Mouse (Mus musculus) common myeloid progenitor, adult 5-6 weeks (primary cell): Measurements from ENCODE around the gene Ubap1. TPM values are rescaled to one million over a fixed set of nuclear protein-coding genes. Genes with fewer than 3 reads are reported as not detected.
A peak's percentile ranks its signal among the peaks of the same experiment; 100 is the strongest.

Source experiments
- ATAC-seq: replicated peaks from 2 replicates; pipeline ENCODE4 v1.8.0; 2016; ENCODE audit warnings: low read depth, mild to moderate bottlenecking, moderate TSS enrichment, inconsistent platforms; ENCODE audit not compliant: poor library complexity, severe bottlenecking
- total RNA-seq: library from RNA; stranded (forward); fragments of 200-1000, 187-1606 nt; gene quantifications from 2 replicates; pipeline ENCODE4 v1.2.3, GENCODE M21; 2017

The Ubap1 gene
- total RNA-seq, 1 experiment from 2014 or later: 44.8 TPM

GRCm38 (mm10) chr4:41352758-41353157 is 4.0 kb downstream of the Ubap1 start:
- ATAC-seq: no peak

GRCm38 (mm10) chr4:41353265-41353664 is 4.5 kb downstream of the Ubap1 start:
- ATAC-seq: no peak

- no peak for ATAC-seq
These were observed 8.4 kb downstream of the Ubap1 start for GRCm38 (mm10) chr4:41357154-41357553.

- peak; percentile 57; the same call in 1 of the 2 replicates for ATAC-seq
These were observed 9.9 kb downstream of the Ubap1 start for GRCm38 (mm10) chr4:41358669-41359068.

GRCm38 (mm10) chr4:41359358-41359757 is 10.6 kb downstream of the Ubap1 start:
- no peak for ATAC-seq

- ATAC-seq: no peak
These were observed 12.3 kb downstream of the Ubap1 start for GRCm38 (mm10) chr4:41361059-41361458.

GRCm38 (mm10) chr4:41368198-41368597 is 19.4 kb downstream of the Ubap1 start:
- ATAC-seq: peak; percentile 83

- no peak for ATAC-seq
These were observed 21.1 kb downstream of the Ubap1 start for GRCm38 (mm10) chr4:41369702-41370437.

- peak; percentile 77 for ATAC-seq
These were observed 28.8 kb downstream of the Ubap1 start for GRCm38 (mm10) chr4:41377567-41377966.

- ATAC-seq: no peak
These were observed 32.6 kb downstream of the Ubap1 start for GRCm38 (mm10) chr4:41381213-41381950.

- ATAC-seq: no peak
These were observed 37.7 kb downstream of the Ubap1 start for GRCm38 (mm10) chr4:41386412-41386975.

- peak; percentile 61 for ATAC-seq
These were observed 39.1 kb downstream of the Ubap1 start for GRCm38 (mm10) chr4:41387755-41388469.

GRCm38 (mm10) chr4:41388616-41389015 is 39.8 kb downstream of the Ubap1 start:
- no peak for ATAC-seq

- no peak for ATAC-seq
These were observed 40.4 kb downstream of the Ubap1 start for GRCm38 (mm10) chr4:41389240-41389639.

GRCm38 (mm10) chr4:41390122-41390521 is 41.3 kb downstream of the Ubap1 start:
- ATAC-seq: peak; percentile 81

GRCm38 (mm10) chr4:41391015-41391414 is 42.2 kb downstream of the Ubap1 start:
- ATAC-seq: no peak

- no peak for ATAC-seq
These were observed 45.9 kb downstream of the Ubap1 start for GRCm38 (mm10) chr4:41394651-41395050.

- no peak for ATAC-seq
These were observed 49.6 kb downstream of the Ubap1 start for GRCm38 (mm10) chr4:41398353-41398752.

GRCm38 (mm10) chr4:41399904-41400303 is 51.1 kb downstream of the Ubap1 start:
- no peak for ATAC-seq

- no peak for ATAC-seq
These were observed 52.4 kb downstream of the Ubap1 start for GRCm38 (mm10) chr4:41401167-41401566.
